Mouse (Mus musculus): ENCODE measurements at regions not wholly inside any gene's neighbourhood (a gene's known extent, or its start where the extent isn't known, plus 50 kb on each side); places are given as distances from the start of the nearest gene placed in this dataset.

DNA sequence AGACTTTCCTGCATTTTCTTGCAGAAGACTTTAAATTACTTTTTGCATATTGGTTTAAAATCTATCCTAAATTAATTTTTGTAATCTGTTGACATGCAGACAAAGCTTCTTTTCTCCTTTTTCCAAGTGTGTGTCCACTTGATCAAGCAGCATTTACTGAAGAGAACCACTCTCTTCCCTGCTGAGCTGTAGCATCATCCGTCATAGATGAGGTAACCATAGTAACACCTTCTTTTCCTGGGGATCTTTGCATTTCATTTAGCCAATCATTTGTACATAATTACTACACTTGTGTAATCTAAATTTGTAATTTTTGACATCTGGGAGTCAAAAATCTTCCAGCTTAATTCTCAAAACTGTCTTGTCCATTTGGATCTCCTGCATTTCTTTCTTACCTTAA, 53.2 kb upstream of the Dnajc1 start:
- DNase-seq (ENCODE audit: low spot score) = no peak
